Mouse (Mus musculus) erythroblast, embryonic 14.5 days (primary cell): ENCODE results near the gene Arhgef39.

Source experiments
- GATA1 ChIP-seq: IDR thresholded peaks from 2 replicates; pipeline ENCODE4 v1.6.1; 2012; ENCODE audit warnings: low read length, inconsistent platforms, mixed read lengths
- TAL1 ChIP-seq: IDR thresholded peaks from 3 replicates; pipeline ENCODE4 v1.6.1; 2012; ENCODE audit warnings: low read length, inconsistent platforms, mixed read lengths

DNA sequence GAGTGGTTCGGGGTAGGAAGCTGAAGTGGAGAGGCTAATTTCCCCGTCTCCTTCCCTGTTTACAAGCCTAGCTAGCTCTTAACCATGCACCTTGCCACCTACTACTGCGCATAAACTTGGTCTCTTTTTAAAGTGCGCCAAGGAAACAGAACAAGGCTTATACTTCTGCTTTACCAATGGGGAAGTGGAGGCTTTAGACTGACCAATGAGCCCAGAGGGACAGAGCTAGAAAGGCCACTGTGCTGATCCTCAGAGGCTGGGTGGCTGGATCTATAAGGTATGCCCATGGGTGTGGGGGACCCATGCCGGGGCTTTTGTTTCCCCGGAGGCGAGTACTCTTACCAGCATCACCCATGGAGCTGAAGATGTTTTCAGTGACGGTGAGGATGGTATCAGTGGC is 47.7 kb upstream of the Arhgef39 start:
- TF ChIP-seq GATA1 (no peak), TAL1 (no peak)
